Mouse (Mus musculus) olfactory bulb, adult 2 months (tissue): ENCODE data around the gene Mgat5.

Source experiments
- CTCF ChIP-seq: fragments of 200-500 bp; IDR thresholded peaks from 2 replicates; pipeline ENCODE4 v1.5.1; 2012; ENCODE audit warnings: low read depth, mild to moderate bottlenecking, low read length, moderate library complexity; ENCODE audit not compliant: insufficient read depth
- POLR2A ChIP-seq: fragments of 200-500 bp; IDR thresholded peaks from 2 replicates; pipeline ENCODE4 v1.6.1; 2012; ENCODE audit warnings: mild to moderate bottlenecking, low read depth, low read length, moderate library complexity; ENCODE audit not compliant: insufficient read depth

GRCm38 (mm10) chr1:127239914-127240313 lies 35.1 kb downstream of the Mgat5 start:
- no peak for TF ChIP-seq CTCF
- no peak for TF ChIP-seq POLR2A
